12 mouse cellular contexts compared by ENCODE assay signal in the genomic region with DNA sequence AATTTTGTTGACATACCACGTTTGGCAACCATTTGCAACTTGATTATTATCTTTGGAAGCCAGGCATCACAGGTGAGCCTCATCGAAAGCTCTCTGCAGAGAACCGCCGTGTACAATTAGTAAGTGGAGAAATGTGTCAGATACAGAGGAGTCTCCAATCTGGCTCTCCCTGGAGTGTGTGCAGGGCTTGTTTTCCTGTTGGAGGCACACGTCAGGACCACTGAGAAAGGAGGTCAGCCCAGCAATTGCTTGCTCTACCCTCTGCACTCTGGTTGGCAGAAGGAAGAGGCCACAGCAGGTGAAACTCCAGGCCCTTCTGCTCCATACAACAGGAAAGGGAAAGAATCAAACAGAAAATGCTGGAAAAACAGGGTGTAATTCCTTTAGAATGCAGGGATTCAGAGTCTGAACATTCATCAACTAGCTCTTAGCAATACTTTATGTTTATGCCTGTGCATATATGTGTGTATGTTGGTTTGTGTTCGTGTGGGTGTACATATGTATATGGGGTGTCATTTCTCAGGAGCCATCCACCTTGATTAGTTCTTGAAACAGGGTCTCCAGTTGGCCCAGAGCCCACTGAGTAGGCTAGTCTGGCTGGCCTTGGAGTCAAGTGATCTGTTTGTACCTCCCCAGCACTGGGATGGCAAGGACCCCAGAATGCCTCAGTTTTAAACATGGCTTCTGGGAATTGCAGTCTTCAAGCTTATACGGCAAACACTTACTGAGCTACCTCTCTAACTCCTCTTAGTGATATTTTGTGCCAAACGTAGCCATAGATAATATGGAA.
"Had no signal": no experiment of that assay in that cellular context is flagged by ENCODE, and none has a peak within 500 bp of the region (broad histone marks: within the 10 kb centered on the region; RNA-seq: fewer than 3 reads in every experiment).

No protein-coding gene starts in this region.

- H3K27me3 ChIP-seq: neural tube, embryonic 13.5 days had no signal

- H3K36me3 ChIP-seq: limb, embryonic 15.5 days; midbrain, embryonic 12.5 days; neural tube, embryonic 13.5 days had no signal

- ATAC-seq: midbrain, embryonic 16.5 days had no signal

- H3K27ac ChIP-seq: layer of hippocampus, adult 2 months; left cerebral cortex, adult 2 months; limb, embryonic 15.5 days; liver, embryonic 14.5 days; midbrain, embryonic 12.5 days; neural tube, embryonic 13.5 days; stomach, postnatal 0 days had no signal

- H3K9me3 ChIP-seq: limb, embryonic 15.5 days; midbrain, embryonic 12.5 days; neural tube, embryonic 13.5 days had no signal

- H3K4me3 ChIP-seq: layer of hippocampus, adult 2 months; left cerebral cortex, adult 2 months; limb, embryonic 15.5 days; midbrain, embryonic 12.5 days; neural tube, embryonic 13.5 days had no signal

- H3K9ac ChIP-seq: limb, embryonic 15.5 days; liver, embryonic 14.5 days; midbrain, embryonic 12.5 days; neural tube, embryonic 13.5 days had no signal

- H3K4me1 ChIP-seq: limb, embryonic 15.5 days had no signal

- DNase-seq: kidney, postnatal 10 days; kidney, postnatal 4 days; right cerebral cortex, postnatal 14 days; thymus, postnatal 4 days had no signal

- H3K4me2 ChIP-seq: limb, embryonic 15.5 days; midbrain, embryonic 12.5 days; neural tube, embryonic 13.5 days had no signal
